Mouse (Mus musculus) midbrain, embryonic 15.5 days (tissue): ENCODE measurements around the gene Abcb8. TPM values are rescaled to one million over a fixed set of nuclear protein-coding genes. Genes with fewer than 3 reads are reported as not detected.

ENCODE experiments used
- ATAC-seq: fragments of 200-750 bp; cut with Nextera tagmentation; replicated peaks from 2 replicates; pipeline ENCODE4 v1.8.0; 2017; ENCODE audit warnings: moderate TSS enrichment
- H3K27ac ChIP-seq: fragments of 300-500 bp; sonication (generic); 2 replicates; pipeline ENCODE4 v1.5.1; 2015; ENCODE audit warnings: mild to moderate bottlenecking, inconsistent platforms
- H3K27me3 ChIP-seq: fragments of 300-500 bp; sonication (generic); replicated peaks from 2 replicates; pipeline ENCODE4 v1.6.1; 2015; ENCODE audit warnings: inconsistent platforms
- H3K36me3 ChIP-seq: fragments of 300-500 bp; sonication (generic); replicated peaks from 2 replicates; pipeline ENCODE4 v1.6.1; 2015; ENCODE audit warnings: inconsistent platforms
- H3K4me1 ChIP-seq: fragments of 300-500 bp; sonication (generic); 2 replicates; pipeline ENCODE4 v1.6.1; 2015; ENCODE audit warnings: inconsistent platforms
- H3K4me2 ChIP-seq: fragments of 300-500 bp; sonication (generic); 2 replicates; pipeline ENCODE4 v1.6.1; 2015; ENCODE audit warnings: inconsistent platforms, mild to moderate bottlenecking, moderate library complexity
- H3K4me3 ChIP-seq: fragments of 300-500 bp; sonication (generic); 2 replicates; pipeline ENCODE4 v1.5.1; 2015; ENCODE audit warnings: mild to moderate bottlenecking, inconsistent platforms
- H3K9ac ChIP-seq: fragments of 300-500 bp; sonication (generic); 2 replicates; pipeline ENCODE4 v1.6.1; 2015; ENCODE audit warnings: mild to moderate bottlenecking, inconsistent platforms
- H3K9me3 ChIP-seq: fragments of 300-500 bp; sonication (generic); 2 replicates; pipeline ENCODE4 v1.6.1; 2016; ENCODE audit warnings: inconsistent platforms
- WGBS: fragments of 180-500 bp; shearing (Covaris S2); methylation state at CpG from one replicate; pipeline ENCODE4 v1.1.7; 2015; ENCODE audit warnings: mixed read lengths; 5-methylcytosine and 5-hydroxymethylcytosine counted together
- polyA plus RNA-seq: library from polyadenylated mRNA; unstranded; fragments of >200 nt; fragmentation: Nextera tagmentation; extraction: Ambion mirVana; gene quantifications from 2 replicates; pipeline ENCODE4 v1.2.1, GENCODE M21; 2015

The Abcb8 gene
- polyA plus RNA-seq, 1 experiment from 2014 or later = 57.1 TPM

DNA sequence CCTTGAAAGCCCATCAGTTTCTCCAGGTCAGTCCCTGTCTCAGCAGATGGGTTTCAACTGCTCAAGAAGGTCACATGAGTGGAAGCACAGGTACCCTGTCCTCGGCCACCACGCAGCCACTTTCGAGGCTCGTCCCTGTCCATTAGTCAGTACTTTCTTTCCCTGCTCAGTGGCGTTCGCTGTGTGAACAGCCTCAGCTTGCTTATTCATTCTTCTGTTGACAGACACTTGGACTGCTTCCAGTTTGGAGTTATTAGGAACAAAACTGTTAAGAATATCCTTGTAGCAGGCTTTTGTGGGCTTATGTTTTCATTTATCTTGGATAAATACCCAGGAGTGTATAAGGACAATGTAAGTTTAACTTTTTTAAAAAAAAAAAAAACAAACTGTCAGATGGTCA, 19.2 kb upstream of the Abcb8 start:
- no peak for ATAC-seq
- WGBS = 52% methylated on average over 6 of the region's 6 CpGs

DNA sequence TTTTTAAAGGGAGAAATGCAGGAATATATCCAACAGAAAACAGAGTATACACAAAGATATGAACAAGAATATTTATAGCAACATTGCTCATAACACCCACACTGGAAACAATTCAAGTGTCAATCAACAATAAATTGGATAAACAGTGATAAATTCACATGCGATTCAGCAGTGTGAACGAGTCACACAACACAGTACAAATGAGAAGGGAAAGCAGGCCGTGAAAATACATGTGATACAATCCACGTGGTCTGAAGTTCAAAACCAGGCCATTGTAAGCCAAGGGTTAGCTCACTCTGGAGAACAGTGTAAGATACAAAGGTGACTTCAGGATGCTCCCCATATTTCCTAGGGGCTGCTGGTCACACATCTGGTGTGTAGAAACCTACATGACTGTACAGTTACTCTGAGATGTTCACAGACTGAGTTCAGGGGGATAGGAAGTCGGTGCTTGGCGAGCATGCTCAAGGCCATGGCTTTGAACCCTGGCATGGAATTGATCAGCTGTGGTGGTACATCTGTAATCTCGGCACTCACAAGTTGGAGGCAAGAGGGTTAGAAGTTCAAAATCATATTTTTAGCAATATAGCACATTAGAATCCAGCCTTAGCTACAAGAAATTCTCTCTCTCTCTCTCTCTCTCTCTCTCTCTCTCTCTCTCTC, 18.7 kb upstream of the Abcb8 start:
- Histone ChIP-seq H3K9ac (no peak overlapping the region), H3K27ac (no peak overlapping the region), H3K27me3 (no peaks in the 10 kb centered on the region), H3K9me3 (no peaks in the 10 kb centered on the region), H3K4me2 (no peak overlapping the region), H3K36me3 (no peaks in the 10 kb centered on the region), H3K4me3 (no peak overlapping the region), H3K4me1 (no peaks in the 10 kb centered on the region)
- ATAC-seq = no peak
- 78% methylated on average over 7 of the region's 7 CpGs for WGBS

More for the DNA sequence above, 19.2 kb upstream of the Abcb8 start:
- Histone ChIP-seq H3K27ac (no peak overlapping the region), H3K4me3 (no peak overlapping the region), H3K4me2 (no peak overlapping the region), H3K9ac (no peak overlapping the region), H3K27me3 (no peaks in the 10 kb centered on the region), H3K4me1 (no peaks in the 10 kb centered on the region), H3K9me3 (no peaks in the 10 kb centered on the region), H3K36me3 (no peaks in the 10 kb centered on the region)

DNA sequence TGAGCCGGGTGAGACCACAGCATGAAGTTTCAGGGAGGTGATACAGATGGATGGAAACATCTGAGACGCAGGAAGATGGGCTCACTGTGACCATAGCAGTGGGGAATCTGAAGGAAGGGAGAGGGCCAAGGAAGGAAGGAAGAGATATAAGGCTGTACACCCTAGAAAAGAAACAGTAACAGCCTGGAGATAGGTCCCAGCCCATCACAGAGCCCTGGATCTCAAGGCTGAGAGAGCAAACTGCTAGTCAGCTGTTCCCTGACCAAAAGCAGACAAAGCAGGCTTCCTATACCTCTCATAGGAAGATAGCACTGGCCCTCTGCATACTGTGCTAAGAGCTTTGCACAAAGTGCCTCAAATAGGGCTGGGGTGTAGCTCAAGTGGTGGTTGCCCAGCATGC, 14.8 kb upstream of the Abcb8 start:
- H3K27ac ChIP-seq = no peak overlapping the region
- H3K27me3 ChIP-seq = no peaks in the 10 kb centered on the region
- ATAC-seq = no peak
- 88% methylated on average over 2 of the region's 2 CpGs for WGBS
- H3K4me1 ChIP-seq = peaks cover 12% of the 10 kb centered on the region
- no peak overlapping the region for H3K9ac ChIP-seq
- H3K4me3 ChIP-seq = no peak overlapping the region
- H3K9me3 ChIP-seq = no peaks in the 10 kb centered on the region
- H3K4me2 ChIP-seq = no peak overlapping the region
- no peaks in the 10 kb centered on the region for H3K36me3 ChIP-seq

DNA sequence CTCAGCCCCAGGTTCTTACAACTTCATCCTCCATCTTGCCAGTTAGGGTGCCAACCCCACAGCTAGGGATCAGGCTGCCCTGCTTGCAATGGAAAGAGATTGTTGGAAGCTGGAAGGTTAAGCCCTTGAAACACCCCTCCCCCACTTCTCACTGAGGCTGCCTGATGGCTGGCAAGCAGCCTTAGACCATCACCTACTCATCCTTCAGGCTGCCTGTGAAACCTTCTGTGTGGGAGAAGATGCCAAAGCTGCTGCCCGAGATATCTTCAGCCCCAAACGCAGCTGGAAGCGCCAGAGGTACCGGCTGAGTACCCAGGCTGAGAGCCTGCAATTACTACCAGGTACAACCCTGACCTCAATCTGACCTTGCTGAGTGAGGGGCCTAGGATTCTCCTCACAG, 14.0 kb upstream of the Abcb8 start:
- 0 out of 2 replicates have a peak, but pooled peaks cover under 1% of the 10 kb centered on the region for H3K27me3 ChIP-seq
- ATAC-seq = no peak
- H3K27ac ChIP-seq = no peak overlapping the region
- H3K9me3 ChIP-seq = no peaks in the 10 kb centered on the region
- H3K4me1 ChIP-seq = peaks cover 20% of the 10 kb centered on the region
- no peak overlapping the region for H3K4me2 ChIP-seq
- no peak overlapping the region for H3K9ac ChIP-seq
- no peaks in the 10 kb centered on the region for H3K36me3 ChIP-seq
- no peak overlapping the region for H3K4me3 ChIP-seq
- WGBS = 79% methylated on average over 4 of the region's 4 CpGs

DNA sequence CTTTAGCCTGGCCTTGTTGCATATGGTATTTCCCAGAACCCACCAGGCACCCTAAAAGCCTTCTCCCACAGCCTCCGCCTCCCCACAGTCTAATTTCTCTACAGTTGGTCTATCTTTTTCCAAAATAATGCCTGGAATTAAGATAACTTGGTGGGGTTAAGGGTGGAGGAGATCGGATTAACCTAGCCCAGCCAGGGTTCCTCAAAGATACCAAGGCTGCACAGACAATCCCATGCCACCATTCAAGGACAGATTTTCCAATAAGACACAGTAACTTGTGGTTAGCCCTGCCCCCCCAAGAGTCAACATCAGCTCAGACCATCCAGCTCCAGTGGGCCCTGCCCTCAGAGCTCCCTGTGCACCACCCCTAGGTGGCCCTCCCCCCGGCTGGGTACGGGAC, 13.0 kb upstream of the Abcb8 start:
- no peak for ATAC-seq
- Histone ChIP-seq H3K27me3 (peaks cover 10% of the 10 kb centered on the region), H3K9ac (no peak overlapping the region), H3K4me2 (no peak overlapping the region), H3K9me3 (no peaks in the 10 kb centered on the region), H3K4me3 (no peak overlapping the region), H3K27ac (no peak overlapping the region), H3K36me3 (no peaks in the 10 kb centered on the region), H3K4me1 (peaks cover 22% of the 10 kb centered on the region)
- WGBS = 97% methylated on average over 4 of the region's 4 CpGs

DNA sequence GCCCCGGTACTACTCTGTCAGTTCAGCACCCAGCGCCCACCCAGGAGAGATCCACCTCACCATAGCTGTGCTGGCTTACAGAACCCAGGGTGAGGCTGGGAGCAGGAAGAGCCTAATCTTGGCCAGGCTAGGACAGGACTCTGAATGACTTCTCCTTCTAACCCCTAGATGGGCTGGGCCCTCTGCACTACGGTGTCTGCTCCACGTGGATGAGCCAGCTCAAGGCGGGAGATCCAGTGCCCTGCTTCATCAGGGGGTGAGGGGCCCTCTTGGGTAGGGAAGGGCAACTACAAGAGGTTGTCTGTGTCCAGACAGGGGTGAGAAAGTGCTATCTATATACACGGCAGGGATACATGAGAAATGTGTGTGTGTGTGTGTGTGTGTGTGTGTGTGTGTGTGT, 12.0 kb upstream of the Abcb8 start:
- H3K36me3 ChIP-seq = no peaks in the 10 kb centered on the region
- ATAC-seq = no peak
- H3K4me1 ChIP-seq = peaks cover 22% of the 10 kb centered on the region
- no peak overlapping the region for H3K4me3 ChIP-seq
- no peak overlapping the region for H3K4me2 ChIP-seq
- no peak overlapping the region for H3K9ac ChIP-seq
- H3K9me3 ChIP-seq = no peaks in the 10 kb centered on the region
- 70% methylated on average over 6 of the region's 6 CpGs for WGBS
- no peak overlapping the region for H3K27ac ChIP-seq
- peaks cover 20% of the 10 kb centered on the region for H3K27me3 ChIP-seq

DNA sequence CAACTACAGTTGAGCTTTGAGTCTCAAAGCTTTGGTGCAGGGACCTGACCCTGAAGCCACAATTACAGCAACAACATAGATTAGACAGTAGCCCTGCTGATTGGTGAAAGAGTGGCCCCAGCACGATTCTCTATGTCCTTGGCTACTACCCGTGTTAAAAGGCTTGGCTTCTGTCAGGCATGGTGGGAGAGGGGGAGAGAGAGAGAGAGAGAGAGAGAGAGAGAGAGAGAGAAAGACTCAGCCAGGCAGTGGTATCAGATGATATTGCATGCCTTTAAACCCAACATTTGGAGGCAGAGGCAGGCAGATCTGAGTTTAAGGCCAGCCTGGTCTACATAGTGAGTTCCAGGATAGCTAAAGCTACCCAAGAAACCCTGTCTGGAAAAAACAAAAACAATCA, 11.5 kb upstream of the Abcb8 start:
- no peak overlapping the region for H3K4me3 ChIP-seq
- 61% methylated on average over 2 of the region's 2 CpGs for WGBS
- no peak overlapping the region for H3K27ac ChIP-seq
- peaks cover 24% of the 10 kb centered on the region for H3K27me3 ChIP-seq
- H3K9ac ChIP-seq = no peak overlapping the region
- ATAC-seq = no peak
- no peak overlapping the region for H3K4me2 ChIP-seq
- H3K36me3 ChIP-seq = no peaks in the 10 kb centered on the region
- H3K4me1 ChIP-seq = peaks cover 25% of the 10 kb centered on the region
- H3K9me3 ChIP-seq = no peaks in the 10 kb centered on the region

DNA sequence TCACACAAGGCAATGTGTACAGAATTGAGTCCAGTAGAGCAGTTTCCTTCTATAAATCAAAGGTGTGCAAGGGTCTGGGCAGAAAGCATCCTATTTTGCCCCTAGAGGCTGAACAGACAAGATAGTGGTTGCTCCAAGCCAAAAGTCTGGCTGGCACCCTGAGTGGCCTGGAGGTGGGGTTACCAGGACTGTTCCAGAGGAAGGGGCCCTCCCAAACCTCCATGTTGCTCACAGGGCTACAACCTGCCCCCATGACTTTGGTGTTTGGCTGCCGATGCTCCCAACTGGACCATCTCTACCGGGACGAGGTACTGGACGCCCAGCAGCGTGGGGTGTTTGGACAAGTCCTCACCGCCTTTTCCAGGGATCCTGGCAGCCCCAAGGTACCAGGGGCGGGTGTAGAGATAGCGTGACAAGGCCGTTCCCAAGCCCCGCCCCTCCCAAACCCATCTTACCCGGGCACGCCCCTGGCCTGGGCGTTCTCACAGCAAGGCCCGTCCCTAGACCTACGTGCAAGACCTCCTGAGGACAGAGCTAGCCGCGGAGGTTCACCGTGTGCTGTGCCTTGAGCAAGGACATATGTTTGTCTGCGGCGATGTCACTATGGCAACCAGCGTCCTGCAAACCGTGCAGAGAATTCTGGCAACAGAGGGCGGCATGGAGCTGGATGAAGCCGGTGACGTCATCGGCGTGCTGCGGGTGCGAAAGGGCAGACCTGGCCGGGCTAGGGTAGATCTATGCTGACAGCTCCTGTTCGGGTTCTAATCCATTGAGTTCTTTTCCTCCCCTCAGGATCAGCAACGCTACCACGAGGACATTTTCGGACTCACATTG, 10.2 kb upstream of the Abcb8 start:
- Histone ChIP-seq H3K4me1 (peaks cover 37% of the 10 kb centered on the region), H3K36me3 (no peaks in the 10 kb centered on the region), H3K4me3 (peak overlapping the region; percentile 49), H3K27me3 (peaks cover 36% of the 10 kb centered on the region), H3K4me2 (peak overlapping the region; percentile 69), H3K9ac (peak overlapping the region; percentile 61), H3K9me3 (no peaks in the 10 kb centered on the region), H3K27ac (peak overlapping the region; percentile 82)
- ATAC-seq = peak; percentile 87
- 1% methylated on average over 34 of the region's 34 CpGs for WGBS

DNA sequence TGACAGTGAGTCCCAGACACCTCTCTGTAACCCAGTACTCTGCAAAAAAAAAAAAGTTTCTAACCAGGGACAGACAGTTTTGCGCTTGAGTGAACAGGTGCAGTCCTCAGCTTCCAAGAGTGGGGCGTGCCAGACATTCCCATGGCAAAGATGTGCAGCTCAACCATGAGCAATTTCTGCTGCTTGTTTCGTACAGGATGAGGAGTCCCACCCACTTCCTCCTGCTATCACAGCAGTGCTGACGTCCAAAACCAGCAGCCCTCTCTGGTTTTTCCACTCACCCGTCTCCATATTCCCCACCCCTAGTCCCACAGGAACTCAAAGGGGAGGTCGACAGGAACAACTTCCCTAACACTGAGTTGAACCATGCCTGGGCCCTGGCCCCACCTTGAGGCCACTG, 9.1 kb upstream of the Abcb8 start:
- Histone ChIP-seq H3K9ac (no peak overlapping the region), H3K36me3 (no peaks in the 10 kb centered on the region), H3K27ac (no peak overlapping the region), H3K27me3 (peaks cover 46% of the 10 kb centered on the region), H3K4me2 (no peak overlapping the region; the same call in 1 of the 2 replicates), H3K4me1 (peaks cover 43% of the 10 kb centered on the region), H3K9me3 (no peaks in the 10 kb centered on the region), H3K4me3 (no peak overlapping the region)
- no peak for ATAC-seq
- 70% methylated on average over 6 of the region's 6 CpGs for WGBS

DNA sequence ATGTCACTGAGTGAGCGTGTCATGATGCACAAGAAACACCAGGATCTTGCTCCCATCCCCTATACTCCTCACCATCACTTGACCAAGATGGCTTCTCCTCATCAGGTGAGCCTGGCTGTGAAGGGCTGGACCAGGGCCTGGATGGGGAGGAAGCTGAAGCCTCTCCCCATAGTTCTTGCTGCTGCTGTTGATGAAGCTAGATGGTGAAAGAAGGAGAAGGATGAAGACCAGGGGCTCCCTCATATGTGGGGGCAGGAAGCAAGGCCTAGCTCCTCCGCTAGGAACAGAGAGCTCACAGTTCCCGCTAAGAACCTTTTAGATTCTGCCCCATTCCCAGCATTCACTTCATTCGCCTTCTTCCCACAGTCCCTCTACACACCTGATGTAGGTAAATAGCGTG, 8.1 kb upstream of the Abcb8 start:
- Histone ChIP-seq H3K9me3 (no peaks in the 10 kb centered on the region), H3K4me2 (no peak overlapping the region), H3K36me3 (no peaks in the 10 kb centered on the region), H3K27ac (no peak overlapping the region), H3K9ac (no peak overlapping the region), H3K4me3 (no peak overlapping the region), H3K27me3 (peaks cover 53% of the 10 kb centered on the region), H3K4me1 (peaks cover 43% of the 10 kb centered on the region)
- no peak for ATAC-seq
- WGBS = 93% methylated on average over 5 of the region's 5 CpGs

DNA sequence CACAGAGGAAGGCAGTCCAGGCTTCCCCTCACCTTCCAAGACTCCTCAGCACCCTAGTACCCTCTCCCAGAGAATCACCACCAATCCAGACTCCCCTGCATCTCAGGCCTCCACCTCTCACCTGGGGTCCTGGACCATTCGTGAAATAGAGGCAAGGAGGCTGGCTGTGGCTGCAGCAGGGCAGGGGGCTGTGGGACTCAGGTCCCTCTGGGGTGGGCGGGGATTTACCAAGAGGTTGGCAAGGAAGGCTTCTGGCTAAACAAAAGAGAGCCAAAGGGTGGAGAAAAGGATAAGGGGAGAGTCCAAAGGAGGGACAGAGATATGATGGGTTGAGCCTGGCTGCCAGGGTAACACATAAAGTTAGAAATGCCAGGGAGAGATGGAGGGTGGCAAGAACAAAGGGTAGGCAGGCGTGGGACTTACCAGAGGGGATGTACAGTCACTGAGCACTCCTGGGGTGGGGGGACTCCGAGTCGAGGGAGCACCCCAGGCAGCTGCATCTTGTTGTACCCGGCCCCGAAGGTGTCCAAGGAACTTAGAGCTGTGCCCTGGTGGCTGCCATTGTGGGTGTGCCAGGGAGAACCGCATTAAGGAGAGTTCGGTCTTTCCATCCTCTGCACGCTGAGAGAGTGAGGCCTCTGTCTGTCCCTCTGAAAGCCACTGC, 7.4 kb upstream of the Abcb8 start:
- no peak overlapping the region for H3K4me2 ChIP-seq
- no peaks in the 10 kb centered on the region for H3K9me3 ChIP-seq
- no peak overlapping the region for H3K9ac ChIP-seq
- H3K27ac ChIP-seq = no peak overlapping the region
- peaks cover 43% of the 10 kb centered on the region for H3K4me1 ChIP-seq
- no peaks in the 10 kb centered on the region for H3K36me3 ChIP-seq
- 75% methylated on average over 10 of the region's 10 CpGs for WGBS
- peaks cover 56% of the 10 kb centered on the region for H3K27me3 ChIP-seq
- no peak overlapping the region for H3K4me3 ChIP-seq
- no peak for ATAC-seq
